Mouse (Mus musculus): ENCODE data around the gene Kansl1.

DNA sequence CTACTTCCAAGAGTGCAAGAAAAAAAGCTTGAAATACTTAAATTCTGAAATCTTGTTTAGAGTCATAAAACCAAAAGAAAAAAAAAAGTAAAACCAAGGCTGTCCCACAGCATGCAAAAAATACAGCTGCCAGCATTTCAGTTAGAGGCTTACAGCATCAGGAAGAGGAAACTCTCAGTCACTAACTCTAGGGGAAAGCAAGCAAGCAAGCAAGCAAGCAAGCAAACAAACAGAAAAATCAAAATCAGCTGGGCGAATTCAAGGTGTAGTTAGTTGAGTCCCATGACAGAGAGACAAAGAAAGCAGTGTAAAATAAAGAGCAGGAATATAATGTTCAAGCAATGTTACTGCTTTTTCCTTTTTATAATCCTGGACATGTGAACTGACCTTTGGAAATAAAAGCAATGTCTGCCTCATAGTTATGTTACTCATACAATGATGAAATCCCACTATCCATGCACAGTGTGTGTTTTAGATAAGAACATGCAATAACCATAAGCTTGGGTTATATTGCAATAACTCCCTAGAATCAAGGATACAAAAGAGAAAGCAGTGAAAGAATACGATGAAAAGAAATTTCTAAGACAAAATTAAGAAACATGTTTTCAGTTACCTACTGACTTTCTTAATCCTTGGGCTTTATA is 85.4 kb downstream of the Kansl1 start:
- TF ChIP-seq CTCF (IDR thresholded peaks at IDR 0.05; ENCODE audit: extremely low read depth, insufficient read depth, insufficient read length, insufficient replicate concordance): no peak
- TF ChIP-seq POLR2A (IDR thresholded peaks at IDR 0.05; ENCODE audit: low read depth, low read length): no peak

Measured in spleen, adult 2 months (tissue).